Mouse (Mus musculus) hindbrain, embryonic 16.5 days (tissue): ENCODE data around the gene Pm20d2. TPM values are rescaled to one million over a fixed set of nuclear protein-coding genes. Genes with fewer than 3 reads are reported as not detected.

Source experiments
- ATAC-seq: fragments of 200-750 bp; cut with Nextera tagmentation; 2 replicates; pipeline ENCODE4 v1.8.0; 2017; ENCODE audit warnings: moderate TSS enrichment, moderate library complexity
- H3K27ac ChIP-seq: fragments of 300-500 bp; sonication (generic); 2 replicates; pipeline ENCODE4 v1.5.1; 2014; ENCODE audit warnings: low read depth, mild to moderate bottlenecking, control low read depth, low read length, moderate library complexity
- H3K27me3 ChIP-seq: fragments of 300-500 bp; sonication (generic); replicated peaks from 2 replicates; pipeline ENCODE4 v1.6.1; 2014; ENCODE audit warnings: low read length; ENCODE audit not compliant: control insufficient read depth, insufficient read depth
- H3K36me3 ChIP-seq: fragments of 300-500 bp; sonication (generic); 2 replicates; pipeline ENCODE4 v1.6.1; 2014; ENCODE audit warnings: mild to moderate bottlenecking, low read length, moderate library complexity, mixed read lengths; ENCODE audit not compliant: control insufficient read depth, insufficient read depth
- H3K4me1 ChIP-seq: fragments of 300-500 bp; sonication (generic); 2 replicates; pipeline ENCODE4 v1.6.1; 2014; ENCODE audit warnings: low read depth, low read length; ENCODE audit not compliant: control insufficient read depth, insufficient read depth
- H3K4me2 ChIP-seq: fragments of 300-500 bp; sonication (generic); 2 replicates; pipeline ENCODE4 v1.6.1; 2014; ENCODE audit warnings: mild to moderate bottlenecking, low read length, control low read depth, moderate library complexity
- H3K4me3 ChIP-seq: fragments of 300-500 bp; sonication (generic); 2 replicates; pipeline ENCODE4 v1.5.1; 2014; ENCODE audit warnings: mild to moderate bottlenecking, low read length, control low read depth, moderate library complexity
- H3K9ac ChIP-seq: fragments of 300-500 bp; sonication (generic); 2 replicates; pipeline ENCODE4 v1.6.1; 2014; ENCODE audit warnings: low read depth, mild to moderate bottlenecking, control low read depth, low read length, moderate library complexity
- H3K9me3 ChIP-seq: fragments of 300-500 bp; sonication (generic); 2 replicates; pipeline ENCODE4 v1.6.1; 2014; ENCODE audit warnings: mild to moderate bottlenecking, low read length, moderate library complexity; ENCODE audit not compliant: control insufficient read depth
- WGBS: fragments of 180-500 bp; shearing (Covaris S2); extraction: QIAGEN DNeasy Blood & Tissue Kit; methylation state at CpG from one replicate; pipeline ENCODE4 v1.1.7; 2014; 5-methylcytosine and 5-hydroxymethylcytosine counted together
- polyA plus RNA-seq: library from polyadenylated mRNA; unstranded; fragments of >200 nt; fragmentation: Nextera tagmentation; extraction: Ambion mirVana; gene quantifications from 2 replicates; pipeline ENCODE4 v1.2.1, GENCODE M21; 2015

Gene Pm20d2
- 1.9 and 2.0 TPM in 2 replicates for polyA plus RNA-seq

DNA sequence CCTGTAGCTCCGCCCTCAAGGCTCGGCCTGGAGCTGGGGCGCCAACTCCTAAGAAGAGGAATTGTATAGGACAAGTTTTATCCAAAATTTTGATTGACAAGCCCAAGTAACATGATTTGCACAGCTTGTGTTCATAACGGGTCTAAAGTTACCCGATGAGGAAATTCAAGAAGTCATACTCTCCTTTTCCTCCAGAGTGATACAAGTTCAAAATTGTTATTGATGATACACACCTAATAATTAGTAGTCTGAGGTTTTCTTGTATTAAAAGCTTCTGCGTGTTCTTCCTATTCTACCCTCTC, at the start of gene Pm20d2:
Pm20d2 (minus strand) TSS at position 3 of the 302 bp plus-strand sequence.
- peak within 1 kb of the TSS; percentile 76 for H3K4me3 ChIP-seq
- H3K36me3 ChIP-seq, result no peaks in the 10 kb centered on the region
- no peaks in the 10 kb centered on the region for H3K27me3 ChIP-seq
- H3K27ac ChIP-seq, result peak within 1 kb of the TSS; percentile 96
- H3K9me3 ChIP-seq, result no peaks in the 10 kb centered on the region
- H3K4me1 ChIP-seq, result peaks cover 4% of the 10 kb centered on the region
- H3K9ac ChIP-seq, result peak within 1 kb of the TSS; percentile 79
- 14% methylated on average over 6 of the region's 6 CpGs for WGBS
- ATAC-seq, result no peak
- peak within 1 kb of the TSS; percentile 87 for H3K4me2 ChIP-seq

DNA sequence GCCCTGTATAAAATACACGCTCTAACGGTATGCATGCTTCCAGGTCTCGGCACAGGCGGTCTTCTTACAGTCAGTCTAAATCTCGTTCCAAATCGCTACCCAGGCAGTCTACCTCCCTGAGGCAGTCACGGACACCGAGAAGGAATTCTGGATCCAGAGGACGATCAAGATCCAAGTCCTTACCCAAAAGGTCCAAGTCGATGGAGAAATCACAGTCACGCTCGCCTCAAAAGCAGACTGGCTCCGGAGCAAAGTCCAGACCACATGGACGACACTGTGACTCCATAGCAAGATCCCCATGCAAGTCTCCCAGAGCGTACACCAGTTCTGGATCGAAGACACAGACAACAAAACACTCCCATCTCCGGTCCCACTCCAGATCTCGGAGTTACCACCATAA, 41.3 kb upstream of the Pm20d2 start:
- no peak overlapping the region for H3K4me3 ChIP-seq
- 0 out of 2 replicates have a peak, but pooled peaks cover 4% of the 10 kb centered on the region for H3K36me3 ChIP-seq
- no peaks in the 10 kb centered on the region for H3K27me3 ChIP-seq
- ATAC-seq, result no peak
- no peak overlapping the region for H3K4me2 ChIP-seq
- WGBS, result 92% methylated on average over 18 of the region's 18 CpGs
- H3K4me1 ChIP-seq, result no peaks in the 10 kb centered on the region
- H3K27ac ChIP-seq, result no peak overlapping the region
- H3K9ac ChIP-seq, result no peak overlapping the region
- no peaks in the 10 kb centered on the region for H3K9me3 ChIP-seq

- WGBS, result 76% methylated on average over 4 of the region's 4 CpGs
- Histone ChIP-seq H3K4me2 (no peak overlapping the region), H3K4me1 (no peaks in the 10 kb centered on the region), H3K9me3 (no peaks in the 10 kb centered on the region), H3K27ac (no peak overlapping the region), H3K36me3 (0 out of 2 replicates have a peak, but pooled peaks cover 4% of the 10 kb centered on the region), H3K27me3 (no peaks in the 10 kb centered on the region), H3K9ac (no peak overlapping the region), H3K4me3 (no peak overlapping the region)
- no peak for ATAC-seq
Observed at GRCm38 (mm10) chr4:33229639-33230038, 40.1 kb upstream of the Pm20d2 start.

- Histone ChIP-seq H3K4me1 (no peaks in the 10 kb centered on the region), H3K9ac (no peak overlapping the region), H3K4me3 (no peak overlapping the region), H3K27ac (no peak overlapping the region), H3K4me2 (no peak overlapping the region), H3K9me3 (no peaks in the 10 kb centered on the region), H3K36me3 (0 out of 2 replicates have a peak, but pooled peaks cover 2% of the 10 kb centered on the region), H3K27me3 (no peaks in the 10 kb centered on the region)
- no peak for ATAC-seq
- 92% methylated on average over 7 of the region's 7 CpGs for WGBS
Observed at GRCm38 (mm10) chr4:33227164-33227563, 37.6 kb upstream of the Pm20d2 start.

DNA sequence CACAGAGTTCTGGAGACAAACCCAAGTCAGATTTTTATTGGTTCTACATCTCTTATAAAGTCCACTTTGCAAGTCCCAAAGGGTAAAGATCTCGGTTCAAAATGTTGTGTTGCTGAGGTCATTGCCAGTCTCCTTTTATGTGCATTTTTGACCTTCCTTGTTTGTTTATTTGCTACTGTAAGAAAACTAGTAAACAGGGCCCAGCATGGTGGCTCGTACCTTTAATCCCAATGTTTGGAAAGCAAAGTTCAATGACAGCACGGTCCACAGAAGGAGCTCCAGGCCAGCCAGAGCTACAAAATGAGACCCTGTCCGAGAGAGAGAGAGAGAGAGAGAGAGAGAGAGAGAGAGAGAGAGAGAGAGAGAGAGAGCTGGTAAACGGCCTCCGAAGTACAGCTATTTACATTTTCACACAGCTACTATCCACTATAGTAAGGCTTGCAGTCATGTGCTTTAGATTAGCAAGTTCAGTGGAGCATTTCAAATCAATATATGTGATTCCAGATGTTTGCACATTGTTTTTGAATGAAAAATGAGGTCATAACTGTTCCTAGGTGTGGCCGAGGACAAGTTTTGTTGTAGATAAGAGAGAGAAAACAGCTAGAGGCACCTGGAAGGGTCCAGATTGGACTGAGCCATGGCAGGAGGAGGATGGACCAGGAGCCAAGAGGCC, 34.6 kb upstream of the Pm20d2 start:
- no peaks in the 10 kb centered on the region for H3K9me3 ChIP-seq
- H3K9ac ChIP-seq, result no peak overlapping the region
- no peaks in the 10 kb centered on the region for H3K27me3 ChIP-seq
- no peak overlapping the region for H3K27ac ChIP-seq
- no peaks in the 10 kb centered on the region for H3K4me1 ChIP-seq
- no peak overlapping the region for H3K4me2 ChIP-seq
- ATAC-seq, result no peak
- WGBS, result 76% methylated on average over 7 of the region's 7 CpGs
- H3K36me3 ChIP-seq, result no peaks in the 10 kb centered on the region
- H3K4me3 ChIP-seq, result no peak overlapping the region

- Histone ChIP-seq H3K36me3 (no peaks in the 10 kb centered on the region), H3K27me3 (no peaks in the 10 kb centered on the region), H3K4me1 (no peaks in the 10 kb centered on the region), H3K4me2 (no peak overlapping the region), H3K9ac (no peak overlapping the region), H3K9me3 (no peaks in the 10 kb centered on the region), H3K4me3 (no peak overlapping the region), H3K27ac (no peak overlapping the region)
- no peak for ATAC-seq
- 41% methylated on average over 1 of the region's 1 CpGs for WGBS
Observed at GRCm38 (mm10) chr4:33221847-33222246, 32.3 kb upstream of the Pm20d2 start.

DNA sequence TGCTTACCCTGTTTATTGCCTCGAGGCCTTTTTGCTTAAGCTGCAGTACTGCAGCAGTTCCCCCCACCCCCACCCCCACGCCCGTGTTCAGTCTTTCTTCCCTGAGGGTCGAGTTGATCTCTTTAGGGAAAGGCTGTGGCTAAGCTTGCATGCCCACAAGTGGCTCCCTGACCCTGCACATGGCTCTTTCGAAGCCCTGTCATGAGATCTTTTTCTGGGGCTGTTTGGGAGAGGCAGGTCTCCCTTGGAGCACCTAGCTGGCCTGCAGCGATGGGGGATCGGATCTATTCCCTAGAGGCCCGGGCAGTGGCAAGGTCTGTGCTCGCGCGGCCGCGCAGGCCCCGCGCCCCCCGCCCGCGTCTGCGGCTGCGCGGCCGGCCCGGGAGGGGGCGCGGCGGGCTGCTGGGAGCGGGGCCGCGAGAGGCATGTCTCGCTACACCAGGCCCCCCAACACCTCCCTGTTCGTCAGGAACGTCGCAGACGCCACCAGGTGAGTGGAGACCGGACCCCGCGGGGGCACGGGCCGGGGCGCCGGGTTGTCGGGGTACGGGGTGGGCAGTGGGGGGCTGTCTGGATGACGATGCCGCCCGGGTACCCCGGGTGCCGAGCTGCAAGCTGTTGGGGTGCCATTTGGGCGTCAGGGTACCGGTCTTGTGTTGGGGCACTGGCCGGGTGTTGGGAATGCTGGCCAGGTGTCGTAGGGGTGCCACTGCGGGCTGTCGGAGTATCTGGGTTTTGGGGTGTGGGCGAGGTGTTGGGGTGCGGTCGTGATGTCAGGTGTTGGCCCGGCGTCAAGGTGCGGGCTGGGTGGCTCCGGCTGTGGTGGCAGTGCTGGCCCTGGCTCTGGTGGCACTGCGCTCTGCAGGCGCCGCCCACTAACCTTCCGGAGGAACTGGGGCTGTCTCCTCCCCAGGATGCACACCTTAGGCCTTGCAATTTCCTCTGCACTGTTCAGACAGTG, 19.6 kb upstream of the Pm20d2 start, which contains the start of gene Srsf12:
Srsf12 (plus strand) TSS at position 111 of the 961 bp plus-strand sequence.
- H3K9me3 ChIP-seq, result no peaks in the 10 kb centered on the region
- H3K4me3 ChIP-seq, result peak within 1 kb of the TSS; percentile 86
- peak; percentile 91 for ATAC-seq
- H3K36me3 ChIP-seq, result no peaks in the 10 kb centered on the region
- peak within 1 kb of the TSS; percentile 89 for H3K4me2 ChIP-seq
- H3K9ac ChIP-seq, result peak within 1 kb of the TSS; percentile 99
- peak within 1 kb of the TSS; percentile 95 for H3K27ac ChIP-seq
- no peaks in the 10 kb centered on the region for H3K27me3 ChIP-seq
- 3% methylated on average over 64 of the region's 65 CpGs for WGBS
- peaks cover 8% of the 10 kb centered on the region; the same call in 1 of the 2 replicates for H3K4me1 ChIP-seq

DNA sequence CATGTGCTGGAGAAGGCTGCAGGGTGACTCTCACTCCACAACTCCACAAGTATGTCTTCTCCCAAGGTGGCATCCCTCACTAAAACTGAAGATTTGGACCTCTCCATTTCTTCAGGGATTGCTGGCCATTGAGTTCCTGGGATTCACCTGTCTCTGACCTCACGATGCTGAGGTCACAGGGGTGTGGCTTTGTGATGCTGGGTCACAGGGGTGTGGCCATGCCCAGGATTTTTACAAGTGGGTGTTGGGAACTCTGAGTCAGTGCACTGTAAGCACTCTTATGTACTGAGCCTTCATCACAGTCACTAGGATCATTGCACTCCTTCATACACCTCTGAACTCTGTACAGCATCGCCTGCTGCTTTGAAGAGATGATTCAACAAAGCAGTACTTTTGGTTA, 18.0 kb upstream of the Pm20d2 start:
- 65% methylated on average over 2 of the region's 2 CpGs for WGBS
- H3K9me3 ChIP-seq, result no peaks in the 10 kb centered on the region
- H3K9ac ChIP-seq, result no peak overlapping the region
- H3K4me1 ChIP-seq, result peaks cover 8% of the 10 kb centered on the region; the same call in 1 of the 2 replicates
- H3K4me3 ChIP-seq, result no peak overlapping the region
- H3K4me2 ChIP-seq, result no peak overlapping the region
- H3K27ac ChIP-seq, result no peak overlapping the region
- H3K36me3 ChIP-seq, result no peaks in the 10 kb centered on the region
- H3K27me3 ChIP-seq, result no peaks in the 10 kb centered on the region
- no peak for ATAC-seq

DNA sequence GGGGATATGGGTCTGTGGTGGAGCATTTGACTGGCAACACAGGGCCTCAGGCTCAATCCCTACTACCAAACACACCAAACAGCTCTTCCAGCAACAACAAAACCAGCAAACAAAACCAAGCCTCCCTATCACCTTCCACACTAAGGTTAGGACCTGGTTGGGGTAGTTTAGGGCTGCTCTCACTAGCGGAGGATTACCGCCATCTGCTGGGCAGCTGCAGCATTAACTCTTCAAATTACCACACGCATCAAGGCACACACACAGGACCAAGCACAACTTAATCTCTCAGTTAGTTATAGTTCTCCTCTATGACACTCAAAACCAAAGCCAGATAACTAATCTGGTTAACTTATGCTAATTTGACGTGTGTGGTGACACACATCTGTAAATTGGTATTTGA, 15.1 kb upstream of the Pm20d2 start:
- Histone ChIP-seq H3K9me3 (no peaks in the 10 kb centered on the region), H3K4me2 (no peak overlapping the region), H3K4me3 (no peak overlapping the region), H3K27me3 (no peaks in the 10 kb centered on the region), H3K36me3 (no peaks in the 10 kb centered on the region), H3K9ac (no peak overlapping the region), H3K27ac (no peak overlapping the region), H3K4me1 (peaks cover 3% of the 10 kb centered on the region; the same call in 1 of the 2 replicates)
- no peak for ATAC-seq
- WGBS, result 3% methylated on average over 4 of the region's 4 CpGs
